Mouse (Mus musculus): ENCODE measurements at regions not wholly inside any gene's neighbourhood (a gene's known extent, or its start where the extent isn't known, plus 50 kb on each side); places are given as distances from the start of the nearest gene placed in this dataset.

GRCm38 (mm10) chr2:117965758-117966157, 145.9 kb upstream of the Thbs1 start:
- no peak for TF ChIP-seq CTCF (IDR thresholded peaks at IDR 0.05; ENCODE audit: low read depth, low read length)
- no peak for TF ChIP-seq GATA2 (IDR thresholded peaks at IDR 0.05; ENCODE audit: borderline replicate concordance, low read depth, low read length)
- no peak for TF ChIP-seq GATA1 (IDR thresholded peaks at IDR 0.05; ENCODE audit: borderline replicate concordance, low read length)
- TF ChIP-seq TAL1 (conservative IDR thresholded peaks at IDR 0.05; ENCODE audit: low read depth, low read length) = no peak
- TF ChIP-seq POLR2AphosphoS5 (IDR thresholded peaks at IDR 0.05; ENCODE audit: insufficient replicate concordance, low read depth, low read length) = no peak

Data from G1E (cell line).